Mouse (Mus musculus) macrophage (primary cell): ENCODE results near the gene Entpd7. TPM values are rescaled to one million over a fixed set of nuclear protein-coding genes. Genes with fewer than 3 reads are reported as not detected.

Source experiments
- H3K27ac ChIP-seq: fragments of 350-480 bp; formaldehyde crosslinking; 2 replicates; pipeline ENCODE4 v1.9.0; 2021
- H3K36me3 ChIP-seq: fragments of 350-480 bp; formaldehyde crosslinking; 2 replicates; pipeline ENCODE4 v1.9.0; 2021; ENCODE audit errors: inconsistent target
- H3K4me3 ChIP-seq: fragments of 350-480 bp; formaldehyde crosslinking; 2 replicates; pipeline ENCODE4 v1.9.0; 2021; ENCODE audit errors: inconsistent target
- H3K79me2 ChIP-seq: fragments of 350-480 bp; formaldehyde crosslinking; 2 replicates; pipeline ENCODE4 v1.9.0; 2021; ENCODE audit errors: inconsistent target
- WGBS: methylation state at CpG from one replicate; pipeline ENCODE4 v1.1.7; 2026; ENCODE audit warnings: inconsistent platforms; ENCODE audit not compliant: missing documents; 5-methylcytosine and 5-hydroxymethylcytosine counted together
- polyA plus RNA-seq: library from polyadenylated mRNA; stranded (reverse); fragments of 250-400 nt; gene quantifications from 3 replicates; pipeline ENCODE4 v1.2.4, GENCODE M21; 2018; ENCODE audit warnings: inconsistent platforms

The Entpd7 gene
- polyA plus RNA-seq, 1 experiment from 2014 or later: 11.2 TPM

- H3K79me2 ChIP-seq: peaks cover 53% of the 10 kb centered on the region
- no peak overlapping the region for H3K27ac ChIP-seq
- 49% methylated on average over 10 of the region's 10 CpGs for WGBS
- H3K4me3 ChIP-seq: no peak overlapping the region
- peaks cover 7% of the 10 kb centered on the region; the same call in 1 of the 2 replicates for H3K36me3 ChIP-seq
Observed at GRCm38 (mm10) chr19:43695514-43695964, 6.1 kb downstream of the Entpd7 start.

- no peak overlapping the region for H3K27ac ChIP-seq
- no peak overlapping the region for H3K4me3 ChIP-seq
- 97% methylated on average over 5 of the region's 5 CpGs for WGBS
- peaks cover 31% of the 10 kb centered on the region for H3K79me2 ChIP-seq
- peaks cover 15% of the 10 kb centered on the region for H3K36me3 ChIP-seq
Observed at GRCm38 (mm10) chr19:43697666-43698370, 8.3 kb downstream of the Entpd7 start.

DNA sequence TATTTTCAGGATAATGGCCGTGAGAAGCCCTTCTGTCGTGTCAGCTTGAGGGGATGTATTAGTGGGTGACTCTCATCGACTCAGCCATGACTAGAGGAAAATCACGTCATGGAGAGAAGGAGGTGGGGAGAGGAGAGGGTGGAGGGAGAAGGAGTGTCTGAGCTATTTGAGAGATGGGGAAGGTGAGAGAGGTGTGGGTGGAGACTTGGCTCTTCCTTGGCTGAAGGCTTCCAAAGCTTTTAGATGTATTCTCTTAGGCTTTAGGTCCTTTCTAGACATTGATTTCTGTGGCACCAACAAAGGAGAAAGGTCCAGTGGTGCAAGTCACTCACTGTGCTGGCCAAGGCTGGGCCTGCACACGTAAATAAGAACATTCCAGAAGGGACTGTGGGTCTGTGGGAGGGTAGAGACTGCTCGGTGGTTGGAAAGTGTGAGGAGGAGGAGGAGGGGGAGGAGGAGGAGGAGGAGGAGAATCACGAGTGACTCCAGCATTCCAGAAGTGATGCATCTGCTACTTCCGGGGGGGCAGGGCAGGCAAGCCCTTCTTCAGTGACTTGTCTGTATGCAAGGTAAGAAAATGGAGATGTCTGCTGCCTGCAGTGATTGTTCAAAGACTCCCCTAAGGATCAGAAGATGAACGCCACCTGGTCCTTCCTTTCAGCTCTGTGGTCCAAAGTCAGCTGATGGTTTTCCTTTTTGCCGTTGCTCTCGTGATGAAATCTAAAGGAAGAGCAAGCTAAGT, 9.7 kb downstream of the Entpd7 start:
- Histone ChIP-seq H3K4me3 (no peak overlapping the region), H3K79me2 (peaks cover 18% of the 10 kb centered on the region), H3K27ac (no peak overlapping the region), H3K36me3 (peaks cover 18% of the 10 kb centered on the region)
- WGBS: 90% methylated on average over 10 of the region's 11 CpGs

- Histone ChIP-seq H3K27ac (no peak overlapping the region), H3K36me3 (peaks cover 23% of the 10 kb centered on the region), H3K4me3 (no peak overlapping the region), H3K79me2 (peaks cover 12% of the 10 kb centered on the region; the same call in 1 of the 2 replicates)
- WGBS: 91% methylated on average over 6 of the region's 6 CpGs
Observed at GRCm38 (mm10) chr19:43699763-43700155, 10.3 kb downstream of the Entpd7 start.

DNA sequence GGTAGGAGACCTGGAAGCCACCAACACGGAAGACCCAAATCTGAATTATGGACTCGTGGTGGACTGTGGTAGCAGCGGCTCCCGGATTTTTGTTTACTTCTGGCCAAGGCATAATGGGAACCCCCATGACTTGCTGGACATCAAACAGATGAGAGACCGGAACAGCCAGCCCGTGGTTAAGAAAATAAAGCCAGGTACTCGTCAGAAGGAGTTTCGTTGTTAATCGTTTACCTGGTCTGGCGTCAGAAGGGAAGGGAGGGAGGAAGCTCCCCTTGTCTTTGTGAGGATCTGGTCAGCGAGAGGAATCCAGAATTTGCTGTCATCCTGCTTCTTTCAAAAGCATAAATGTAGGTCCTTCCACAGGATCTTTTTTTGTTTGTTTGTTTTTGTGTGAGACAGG, 14.7 kb downstream of the Entpd7 start:
- Histone ChIP-seq H3K36me3 (peaks cover 45% of the 10 kb centered on the region), H3K4me3 (no peak overlapping the region), H3K27ac (no peak overlapping the region), H3K79me2 (no peaks in the 10 kb centered on the region; the same call in 1 of the 2 replicates)
- 95% methylated on average over 11 of the region's 11 CpGs for WGBS

DNA sequence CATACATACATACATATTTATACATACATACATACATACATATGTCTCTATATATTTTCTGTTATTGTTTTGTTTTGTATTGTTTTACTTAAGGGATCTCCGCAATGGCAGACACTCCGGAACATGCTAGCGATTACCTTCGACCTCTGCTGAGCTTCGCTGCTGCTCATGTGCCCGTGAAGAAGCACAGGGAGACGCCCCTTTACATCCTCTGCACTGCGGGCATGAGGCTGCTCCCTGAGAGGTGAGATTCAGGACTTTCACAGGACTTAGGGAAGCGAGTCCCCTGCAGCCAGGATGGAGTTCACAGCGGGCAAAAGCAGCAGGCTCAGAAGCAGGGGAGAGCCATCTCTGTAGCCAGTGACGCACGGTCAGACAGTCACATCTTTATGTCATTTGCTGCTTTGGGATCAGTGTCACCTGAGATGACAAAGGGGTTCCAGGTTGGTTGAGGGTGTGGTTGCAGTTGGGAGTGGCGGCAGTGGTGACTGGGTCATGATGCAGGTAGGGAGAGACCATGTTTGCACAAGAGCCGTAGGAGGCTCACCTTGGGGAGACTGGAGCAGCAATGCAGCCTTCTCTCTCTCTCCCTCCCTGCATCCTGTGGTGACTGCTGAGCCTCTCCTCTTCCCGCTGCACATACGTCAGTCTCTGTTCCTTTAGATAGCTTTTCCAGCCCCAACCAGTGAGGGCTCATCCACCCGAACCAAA, 15.5 kb downstream of the Entpd7 start:
- WGBS: 94% methylated on average over 17 of the region's 17 CpGs
- Histone ChIP-seq H3K4me3 (no peak overlapping the region), H3K79me2 (no peaks in the 10 kb centered on the region; the same call in 1 of the 2 replicates), H3K36me3 (peaks cover 41% of the 10 kb centered on the region), H3K27ac (no peak overlapping the region)

- H3K27ac ChIP-seq: no peak overlapping the region
- no peaks in the 10 kb centered on the region for H3K79me2 ChIP-seq
- peaks cover 30% of the 10 kb centered on the region for H3K36me3 ChIP-seq
- H3K4me3 ChIP-seq: no peak overlapping the region
- 96% methylated on average over 7 of the region's 7 CpGs for WGBS
Observed at GRCm38 (mm10) chr19:43708206-43708605, 18.7 kb downstream of the Entpd7 start.

GRCm38 (mm10) chr19:43709317-43709716, 19.8 kb downstream of the Entpd7 start:
- WGBS: 95% methylated on average over 8 of the region's 8 CpGs
- Histone ChIP-seq H3K27ac (peak overlapping the region; percentile 100), H3K4me3 (no peak overlapping the region), H3K36me3 (peaks cover 26% of the 10 kb centered on the region), H3K79me2 (no peaks in the 10 kb centered on the region)

DNA sequence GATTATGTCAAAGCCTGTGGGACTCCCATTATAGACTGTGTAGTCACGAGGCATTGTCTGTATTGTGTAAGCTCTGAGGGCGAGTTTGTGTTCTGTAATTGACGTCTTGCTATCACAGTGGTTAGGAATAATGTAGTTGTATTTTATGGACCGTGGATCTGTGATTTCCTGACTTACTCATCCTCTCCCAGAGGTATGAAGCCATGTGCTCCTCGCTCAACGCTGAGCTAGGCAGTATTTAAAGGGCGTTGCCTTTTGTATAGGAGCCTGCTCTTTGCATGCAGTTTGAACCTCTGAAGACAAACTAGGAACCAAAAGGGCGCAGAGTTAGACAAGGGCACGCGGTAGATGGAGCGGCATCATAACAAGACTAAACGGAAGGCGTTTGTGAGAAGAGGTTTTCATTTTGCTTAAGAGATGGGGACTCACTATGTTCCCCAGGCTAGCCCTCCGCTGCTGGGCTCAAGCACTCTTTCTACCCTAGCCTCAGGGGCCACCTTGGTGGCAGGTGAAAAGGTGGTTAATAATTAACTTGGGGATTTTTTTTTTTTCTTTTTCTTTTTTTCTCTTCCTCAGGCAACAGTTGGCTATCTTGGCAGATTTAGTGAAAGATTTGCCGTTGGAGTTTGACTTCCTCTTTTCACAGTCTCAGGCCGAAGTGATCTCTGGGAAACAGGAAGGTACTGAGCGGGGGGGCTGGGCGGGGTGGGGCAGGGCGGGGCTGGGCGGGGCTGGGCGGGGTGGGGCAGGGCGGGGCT, 21.9 kb downstream of the Entpd7 start:
- H3K79me2 ChIP-seq: no peaks in the 10 kb centered on the region
- WGBS: 3% methylated on average over 22 of the region's 22 CpGs
- peak overlapping the region; percentile 22; the same call in 1 of the 2 replicates for H3K4me3 ChIP-seq
- peaks cover 7% of the 10 kb centered on the region for H3K36me3 ChIP-seq
- H3K27ac ChIP-seq: peak overlapping the region; percentile 100

- H3K4me3 ChIP-seq: no peak overlapping the region
- H3K79me2 ChIP-seq: no peaks in the 10 kb centered on the region
- WGBS: 86% methylated on average over 5 of the region's 5 CpGs
- H3K36me3 ChIP-seq: peaks cover 2% of the 10 kb centered on the region; the same call in 1 of the 2 replicates
- no peak overlapping the region for H3K27ac ChIP-seq
Observed at GRCm38 (mm10) chr19:43711971-43712370, 22.5 kb downstream of the Entpd7 start.

GRCm38 (mm10) chr19:43720061-43720460, 30.6 kb downstream of the Entpd7 start:
- Histone ChIP-seq H3K36me3 (peaks cover 59% of the 10 kb centered on the region), H3K4me3 (no peak overlapping the region), H3K79me2 (no peaks in the 10 kb centered on the region), H3K27ac (no peak overlapping the region)
- WGBS: 96% methylated on average over 11 of the region's 11 CpGs

- H3K36me3 ChIP-seq: peaks cover 72% of the 10 kb centered on the region
- no peaks in the 10 kb centered on the region for H3K79me2 ChIP-seq
- H3K4me3 ChIP-seq: no peak overlapping the region
- H3K27ac ChIP-seq: 0 out of 2 replicates have a peak overlapping the region, but pooled peaks have one; percentile 1
- WGBS: 41% methylated on average over 8 of the region's 8 CpGs
Observed at GRCm38 (mm10) chr19:43722891-43723290, 33.4 kb downstream of the Entpd7 start.

GRCm38 (mm10) chr19:43723501-43723900, 34.0 kb downstream of the Entpd7 start:
- 0 out of 2 replicates have a peak overlapping the region, but pooled peaks have one; percentile 1 for H3K27ac ChIP-seq
- no peaks in the 10 kb centered on the region for H3K79me2 ChIP-seq
- peaks cover 72% of the 10 kb centered on the region for H3K36me3 ChIP-seq
- WGBS: 79% methylated on average over 9 of the region's 10 CpGs
- no peak overlapping the region for H3K4me3 ChIP-seq

GRCm38 (mm10) chr19:43724194-43724593, 34.7 kb downstream of the Entpd7 start:
- 98% methylated on average over 18 of the region's 20 CpGs for whole genome bisulfite sequencing
- peaks cover 72% of the 10 kb centered on the region for H3K36me3 ChIP-seq

More at GRCm38 (mm10) chr19:43724194-43724593, 34.7 kb downstream of the Entpd7 start:
- no peak overlapping the region for H3K27ac ChIP-seq
- H3K79me2 ChIP-seq: no peaks in the 10 kb centered on the region
- H3K4me3 ChIP-seq: no peak overlapping the region
